Mouse (Mus musculus) kidney, embryonic 14.5 days (tissue): ENCODE data around the gene Vamp8. TPM values are rescaled to one million over a fixed set of nuclear protein-coding genes. Genes with fewer than 3 reads are reported as not detected.

Experiments
- ATAC-seq: fragments of 200-750 bp; cut with Nextera tagmentation; 2 replicates; pipeline ENCODE4 v1.8.0; 2017; ENCODE audit warnings: moderate number of reproducible peaks, mild to moderate bottlenecking, moderate TSS enrichment, moderate library complexity; ENCODE audit not compliant: low FRiP score, low TSS enrichment
- H3K27ac ChIP-seq: fragments of 300-500 bp; sonication (generic); 2 replicates; pipeline ENCODE4 v1.5.1; 2014; ENCODE audit warnings: low read depth, mild to moderate bottlenecking, low read length, moderate library complexity, mixed read lengths
- H3K27me3 ChIP-seq: fragments of 300-500 bp; sonication (generic); 2 replicates; pipeline ENCODE4 v1.6.1; 2014; ENCODE audit warnings: mild to moderate bottlenecking, low read length; ENCODE audit not compliant: control insufficient read depth, insufficient read depth
- H3K36me3 ChIP-seq: fragments of 300-500 bp; sonication (generic); 2 replicates; pipeline ENCODE4 v1.6.1; 2014; ENCODE audit warnings: low read length, mixed read lengths; ENCODE audit not compliant: control insufficient read depth, insufficient read depth
- H3K4me1 ChIP-seq: fragments of 300-500 bp; sonication (generic); 2 replicates; pipeline ENCODE4 v1.6.1; 2014; ENCODE audit warnings: low read length, mixed read lengths; ENCODE audit not compliant: control insufficient read depth, insufficient read depth
- H3K4me2 ChIP-seq: fragments of 300-500 bp; sonication (generic); replicated peaks from 2 replicates; pipeline ENCODE4 v1.6.1; 2014; ENCODE audit warnings: low read depth, mild to moderate bottlenecking, low read length
- H3K4me3 ChIP-seq: fragments of 300-500 bp; sonication (generic); 2 replicates; pipeline ENCODE4 v1.5.1; 2014; ENCODE audit warnings: mild to moderate bottlenecking, low read length
- H3K9ac ChIP-seq: fragments of 300-500 bp; sonication (generic); 2 replicates; pipeline ENCODE4 v1.6.1; 2014; ENCODE audit warnings: low read depth, mild to moderate bottlenecking, low read length, moderate library complexity
- H3K9me3 ChIP-seq: fragments of 300-500 bp; sonication (generic); 2 replicates; pipeline ENCODE4 v1.6.1; 2016; ENCODE audit warnings: low read length; ENCODE audit not compliant: control insufficient read depth
- WGBS: fragments of 180-500 bp; shearing (Covaris S2); extraction: QIAGEN DNeasy Blood & Tissue Kit; methylation state at CpG from one replicate; pipeline ENCODE4 v1.1.7; 2014; 5-methylcytosine and 5-hydroxymethylcytosine counted together
- polyA plus RNA-seq: library from polyadenylated mRNA; unstranded; fragments of >200 nt; fragmentation: Nextera tagmentation; extraction: Ambion mirVana; gene quantifications from 2 replicates; pipeline ENCODE4 v1.2.1, GENCODE M21; 2014

The Vamp8 gene
- polyA plus RNA-seq, 1 experiment from 2014 or later = 114 TPM

DNA sequence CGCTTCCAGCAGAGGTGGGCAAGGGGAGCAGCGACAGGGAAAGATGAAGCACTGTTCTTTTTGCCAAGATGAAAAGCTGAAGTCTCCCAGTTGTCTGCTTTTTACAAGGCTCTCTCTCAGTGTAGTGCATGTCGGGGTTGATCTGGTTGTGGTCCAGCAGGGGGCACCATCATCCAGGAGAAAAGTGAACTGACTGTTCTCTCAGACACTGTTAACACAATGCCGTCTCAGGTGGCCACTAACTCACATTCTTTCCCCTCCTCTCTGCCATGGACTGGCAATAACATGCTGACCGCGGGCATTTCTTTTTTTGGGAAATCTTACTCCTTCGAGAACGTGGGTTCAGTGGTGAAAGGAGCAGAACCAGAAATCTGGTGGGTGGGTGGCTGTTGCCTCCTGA is 37.5 kb upstream of the Vamp8 start:
- ATAC-seq = peak; percentile 77
- no peak overlapping the region for H3K9ac ChIP-seq
- peak overlapping the region; percentile 37; the same call in 1 of the 2 replicates for H3K27ac ChIP-seq
- no peak overlapping the region for H3K4me3 ChIP-seq
- WGBS = 39% methylated on average over 8 of the region's 8 CpGs
- H3K4me1 ChIP-seq = no peaks in the 10 kb centered on the region
- H3K27me3 ChIP-seq = no peaks in the 10 kb centered on the region
- peaks cover 91% of the 10 kb centered on the region for H3K36me3 ChIP-seq
- no peaks in the 10 kb centered on the region for H3K9me3 ChIP-seq
- no peak overlapping the region for H3K4me2 ChIP-seq

GRCm38 (mm10) chr6:72425646-72426045 is 35.1 kb upstream of the Vamp8 start:
- H3K27me3 ChIP-seq = no peaks in the 10 kb centered on the region
- H3K4me3 ChIP-seq = no peak overlapping the region
- 90% methylated on average over 11 of the region's 11 CpGs for WGBS
- no peak overlapping the region for H3K27ac ChIP-seq
- no peaks in the 10 kb centered on the region for H3K4me1 ChIP-seq
- ATAC-seq = no peak
- H3K9ac ChIP-seq = no peak overlapping the region
- H3K36me3 ChIP-seq = peaks cover 85% of the 10 kb centered on the region
- no peak overlapping the region for H3K4me2 ChIP-seq
- H3K9me3 ChIP-seq = no peaks in the 10 kb centered on the region

- no peak overlapping the region for H3K4me3 ChIP-seq
- H3K36me3 ChIP-seq = peaks cover 72% of the 10 kb centered on the region
- H3K4me2 ChIP-seq = no peak overlapping the region
- ATAC-seq = no peak
- no peak overlapping the region for H3K27ac ChIP-seq
- H3K9me3 ChIP-seq = no peaks in the 10 kb centered on the region
- no peak overlapping the region for H3K9ac ChIP-seq
- no peaks in the 10 kb centered on the region for H3K4me1 ChIP-seq
- no peaks in the 10 kb centered on the region for H3K27me3 ChIP-seq
- 94% methylated on average over 10 of the region's 10 CpGs for WGBS
These were observed 30.4 kb upstream of the Vamp8 start for GRCm38 (mm10) chr6:72420901-72421300.

- Histone ChIP-seq H3K27me3 (no peaks in the 10 kb centered on the region), H3K4me1 (peaks cover 9% of the 10 kb centered on the region), H3K36me3 (peaks cover 61% of the 10 kb centered on the region), H3K4me2 (no peak overlapping the region), H3K9ac (no peak overlapping the region), H3K27ac (no peak overlapping the region), H3K4me3 (no peak overlapping the region), H3K9me3 (no peaks in the 10 kb centered on the region)
- 85% methylated on average over 1 of the region's 1 CpGs for WGBS
- no peak for ATAC-seq
These were observed 29.3 kb upstream of the Vamp8 start for GRCm38 (mm10) chr6:72419806-72420205.

DNA sequence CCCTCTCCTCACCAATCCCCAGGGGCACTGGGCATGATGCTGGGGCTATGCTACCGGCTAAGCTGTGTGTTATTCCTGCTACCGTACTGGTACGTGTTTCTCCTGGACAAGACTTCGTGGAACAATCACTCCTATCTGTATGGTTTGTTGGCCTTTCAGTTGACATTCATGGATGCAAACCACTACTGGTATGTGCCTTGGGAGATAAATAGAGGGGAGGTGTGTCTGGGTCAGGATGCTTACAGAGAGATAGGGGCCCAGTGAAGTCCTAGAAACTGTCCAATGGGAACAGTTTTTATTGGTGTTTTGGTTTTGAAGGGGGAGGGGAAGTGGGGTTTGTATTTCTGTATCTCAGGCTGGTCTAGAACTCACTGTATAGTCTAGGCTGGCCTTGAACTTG is 27.8 kb upstream of the Vamp8 start:
- Histone ChIP-seq H3K4me2 (no peak overlapping the region), H3K4me1 (peaks cover 9% of the 10 kb centered on the region), H3K36me3 (peaks cover 46% of the 10 kb centered on the region), H3K27ac (no peak overlapping the region), H3K9ac (no peak overlapping the region), H3K27me3 (no peaks in the 10 kb centered on the region), H3K4me3 (no peak overlapping the region), H3K9me3 (no peaks in the 10 kb centered on the region)
- WGBS = 88% methylated on average over 4 of the region's 4 CpGs
- ATAC-seq = no peak

GRCm38 (mm10) chr6:72415964-72416772 is 25.7 kb upstream of the Vamp8 start:
- peaks cover 30% of the 10 kb centered on the region for H3K36me3 ChIP-seq
- H3K4me2 ChIP-seq = no peak overlapping the region
- 82% methylated on average over 7 of the region's 7 CpGs for WGBS
- no peaks in the 10 kb centered on the region for H3K27me3 ChIP-seq
- ATAC-seq = no peak
- no peak overlapping the region for H3K27ac ChIP-seq
- peaks cover 9% of the 10 kb centered on the region for H3K4me1 ChIP-seq
- H3K4me3 ChIP-seq = no peak overlapping the region
- no peak overlapping the region for H3K9ac ChIP-seq
- no peaks in the 10 kb centered on the region for H3K9me3 ChIP-seq

GRCm38 (mm10) chr6:72415181-72415580 is 24.7 kb upstream of the Vamp8 start:
- Histone ChIP-seq H3K27ac (no peak overlapping the region), H3K4me3 (peak overlapping the region; percentile 66), H3K4me1 (peaks cover 9% of the 10 kb centered on the region), H3K27me3 (no peaks in the 10 kb centered on the region), H3K36me3 (peaks cover 22% of the 10 kb centered on the region), H3K9ac (peak overlapping the region; percentile 78), H3K4me2 (peak overlapping the region; percentile 81), H3K9me3 (no peaks in the 10 kb centered on the region)
- ATAC-seq = no peak
- 86% methylated on average over 5 of the region's 5 CpGs for WGBS

DNA sequence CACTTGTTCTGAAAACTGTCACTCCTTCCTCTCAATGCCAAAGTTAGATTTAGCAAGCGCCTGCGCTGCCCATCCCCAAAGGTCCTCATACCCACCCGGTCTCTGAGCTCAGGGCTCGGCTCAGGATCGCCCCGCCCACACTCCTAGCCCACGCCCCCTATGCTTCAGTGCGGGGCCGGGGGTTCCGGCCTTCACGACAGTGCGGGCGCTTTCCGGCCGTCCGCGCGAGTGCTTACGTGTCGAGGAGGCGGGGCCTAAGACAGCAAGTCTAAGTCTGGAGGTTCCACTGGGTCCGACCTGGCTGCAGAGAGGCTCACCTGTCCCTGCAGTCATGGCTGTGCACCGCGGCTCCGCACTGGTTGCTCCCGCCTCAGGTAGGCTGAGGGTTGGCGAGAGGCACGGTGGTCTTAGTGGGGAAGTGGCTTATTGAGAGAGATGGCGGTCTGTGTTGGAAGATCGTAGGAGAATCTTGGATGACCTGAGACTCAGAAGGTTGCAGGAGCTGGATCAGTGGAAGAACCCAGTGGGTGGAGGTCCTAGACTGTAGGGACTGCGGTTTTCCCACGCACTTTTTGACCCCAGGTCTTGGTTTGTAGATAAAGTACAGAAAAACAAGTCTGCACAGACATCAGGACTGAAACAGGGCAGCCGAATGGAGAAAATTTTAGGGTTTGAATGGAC is 23.7 kb upstream of the Vamp8 start, which contains the start of gene Ggcx:
TSS of gene Ggcx (plus strand) at position 233 of the 681 bp plus-strand sequence.
- Histone ChIP-seq H3K36me3 (peaks cover 16% of the 10 kb centered on the region), H3K27ac (peak within 1 kb of the TSS; percentile 25), H3K27me3 (no peaks in the 10 kb centered on the region), H3K4me1 (peaks cover 9% of the 10 kb centered on the region), H3K4me2 (peak within 1 kb of the TSS; percentile 81), H3K9ac (peak within 1 kb of the TSS; percentile 78), H3K4me3 (peak within 1 kb of the TSS; percentile 66), H3K9me3 (no peaks in the 10 kb centered on the region)
- 1% methylated on average over 33 of the region's 33 CpGs for WGBS
- peak; percentile 96 for ATAC-seq

GRCm38 (mm10) chr6:72410518-72410917 is 20.0 kb upstream of the Vamp8 start:
- 86% methylated on average over 7 of the region's 7 CpGs for WGBS
- H3K9ac ChIP-seq = no peak overlapping the region
- H3K4me2 ChIP-seq = no peak overlapping the region
- no peaks in the 10 kb centered on the region for H3K27me3 ChIP-seq
- no peak overlapping the region for H3K27ac ChIP-seq
- H3K4me3 ChIP-seq = no peak overlapping the region
- ATAC-seq = no peak
- H3K4me1 ChIP-seq = peaks cover 8% of the 10 kb centered on the region
- no peaks in the 10 kb centered on the region for H3K36me3 ChIP-seq
- H3K9me3 ChIP-seq = no peaks in the 10 kb centered on the region
